Mouse (Mus musculus) spleen, adult 2 months (tissue): ENCODE measurements around the gene Fgfr2.

ENCODE experiments used
- CTCF ChIP-seq: fragments of 200-500 bp; IDR thresholded peaks from 2 replicates; pipeline ENCODE4 v1.5.1; 2011; ENCODE audit warnings: mild to moderate bottlenecking, inconsistent platforms; ENCODE audit not compliant: insufficient read depth, insufficient read length, insufficient replicate concordance; ENCODE audit errors: extremely low read depth
- POLR2A ChIP-seq: fragments of 200-500 bp; IDR thresholded peaks from 2 replicates; pipeline ENCODE4 v1.6.1; 2011; ENCODE audit warnings: low read depth, low read length, inconsistent platforms

DNA sequence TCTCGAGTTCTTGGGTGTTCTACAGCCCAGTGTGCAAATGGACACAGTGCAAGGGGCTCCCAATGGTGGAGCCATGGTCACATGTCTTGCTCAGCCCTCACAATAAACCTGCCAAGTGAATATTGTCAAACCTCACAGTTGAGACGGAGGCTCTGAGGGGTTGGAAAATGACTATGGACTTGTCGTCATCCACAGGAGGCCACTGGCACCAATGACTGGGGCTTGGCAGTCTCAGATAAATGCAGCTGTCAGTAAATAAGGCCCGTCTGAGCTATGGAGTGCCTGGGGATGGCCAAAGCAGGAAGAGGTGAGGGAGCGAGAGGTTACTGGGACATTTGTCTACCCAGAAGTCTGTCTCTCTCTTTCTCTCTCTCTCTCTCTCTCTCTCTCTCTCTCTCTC, 758.0 kb downstream of the Fgfr2 start:
- TF ChIP-seq POLR2A (no peak), CTCF (no peak)
